7 mouse cellular contexts compared by ENCODE assay signal in genomic region chr11:84818085-84818960, GRCm38 (mm10). TPM values are rescaled to one million over a fixed set of nuclear protein-coding genes. Genes with fewer than 3 reads are reported as not detected.
DNase-seq lines count a peak whose midpoint lies in the region; ATAC-seq and TF ChIP-seq lines count a peak whose summit lies in the region.

No protein-coding gene starts in this region.

- H3K9me3 ChIP-seq in intestine, postnatal 0 days (ENCODE audit: control insufficient read depth) = no peaks in the 10 kb centered on the region
- no peaks in the 10 kb centered on the region for H3K9me3 ChIP-seq in limb, embryonic 10.5 days (replicated peaks)
- H3K9me3 ChIP-seq in midbrain, embryonic 12.5 days = no peaks in the 10 kb centered on the region

- peak; percentile 91 for DNase-seq in adrenal gland, adult 2 months
- peak; percentile 86 for DNase-seq in embryo, embryonic 11 days
- DNase-seq in gastrocnemius, postnatal 4 days (ENCODE audit: low spot score in 2 of 2) = peak; percentile 57 to 77
- peak; percentile 73 for DNase-seq in limb, embryonic 10.5 days (ENCODE audit: low spot score)
- peak; percentile 73 for DNase-seq in skeletal muscle tissue, adult 2 months (ENCODE audit: low read depth, low spot score)

- peak overlapping the region; percentile 74 for H3K9ac ChIP-seq in intestine, postnatal 0 days (ENCODE audit: low read depth, low read length)
- peak overlapping the region; percentile 63 for H3K9ac ChIP-seq in midbrain, embryonic 12.5 days (replicated peaks)

- peak overlapping the region; percentile 100 for H3K4me2 ChIP-seq in intestine, postnatal 0 days (replicated peaks; ENCODE audit: low read depth)
- H3K4me2 ChIP-seq in midbrain, embryonic 12.5 days (replicated peaks) = peak overlapping the region; percentile 100

- no peaks in the 10 kb centered on the region for H3K27me3 ChIP-seq in intestine, postnatal 0 days (replicated peaks; ENCODE audit: control insufficient read depth, insufficient read depth, low read length)
- no peaks in the 10 kb centered on the region for H3K27me3 ChIP-seq in limb, embryonic 10.5 days (ENCODE audit: low read depth, poor library complexity, severe bottlenecking)
- H3K27me3 ChIP-seq in midbrain, embryonic 12.5 days = no peaks in the 10 kb centered on the region; the same call in 1 of the 2 replicates

- TF ChIP-seq CTCF in intestine, postnatal 0 days (IDR thresholded peaks at IDR 0.05; ENCODE audit: low read depth) = peak; percentile 86

- ATAC-seq in intestine, postnatal 0 days = peak; percentile 56
- peak; percentile 57 for ATAC-seq in midbrain, embryonic 12.5 days (ENCODE audit: low FRiP score, low read depth)

- H3K4me1 ChIP-seq in intestine, postnatal 0 days (replicated peaks; ENCODE audit: control insufficient read depth, insufficient read depth, low read length) = no peaks in the 10 kb centered on the region
- H3K4me1 ChIP-seq in limb, embryonic 10.5 days = peaks cover 16% of the 10 kb centered on the region
- H3K4me1 ChIP-seq in midbrain, embryonic 12.5 days = peaks cover 10% of the 10 kb centered on the region

- peaks cover 22% of the 10 kb centered on the region for H3K36me3 ChIP-seq in intestine, postnatal 0 days (ENCODE audit: control insufficient read depth, insufficient read depth)
- 0 out of 2 replicates have a peak, but pooled peaks cover 4% of the 10 kb centered on the region for H3K36me3 ChIP-seq in limb, embryonic 10.5 days
- no peaks in the 10 kb centered on the region for H3K36me3 ChIP-seq in midbrain, embryonic 12.5 days

- WGBS in intestine, postnatal 0 days = under 1% methylated on average over 39 of the region's 39 CpGs
- WGBS in limb, embryonic 10.5 days = under 1% methylated on average over 39 of the region's 39 CpGs
- under 1% methylated on average over 39 of the region's 39 CpGs for WGBS in midbrain, embryonic 12.5 days

- H3K27ac ChIP-seq in intestine, postnatal 0 days (ENCODE audit: low read depth, low read length) = peak overlapping the region; percentile 92
- peak overlapping the region; percentile 83 for H3K27ac ChIP-seq in limb, embryonic 10.5 days
- peak overlapping the region; percentile 69; the same call in 1 of the 2 replicates for H3K27ac ChIP-seq in midbrain, embryonic 12.5 days (replicated peaks)

- H3K4me3 ChIP-seq in intestine, postnatal 0 days (ENCODE audit: low read depth, low read length) = peak overlapping the region; percentile 76
- H3K4me3 ChIP-seq in limb, embryonic 10.5 days = peak overlapping the region; percentile 78
- H3K4me3 ChIP-seq in midbrain, embryonic 12.5 days = peak overlapping the region; percentile 73

RNA-seq across cellular contexts. Expression of gene Mrm1, which starts 1.0 kb away (rescaled TPM):
- 10 to 100 TPM; 12.1 to 19.1 TPM for total RNA-seq in adrenal gland, adult 2 months (2021)
- 20.8 and 23.1 TPM in 2 replicates for polyA plus RNA-seq in adrenal gland, adult 2 months (2012; rRNA removed)
- 1 to 10 TPM; 6.5 to 6.7 TPM for total RNA-seq in gastrocnemius, postnatal 4 days (2021)
- polyA plus RNA-seq in intestine, postnatal 0 days (2015; fragmentation: Nextera tagmentation; extraction: Ambion mirVana) = 7.1 and 8.9 TPM in 2 replicates
- 8.3 and 9.4 TPM in 2 replicates for polyA plus RNA-seq in limb, embryonic 10.5 days (2016; fragmentation: Nextera tagmentation; extraction: Ambion mirVana)
- 11.0 and 11.7 TPM in 2 replicates for polyA plus RNA-seq in midbrain, embryonic 12.5 days (2016; fragmentation: Nextera tagmentation; extraction: Ambion mirVana)

RNA-seq across cellular contexts. Expression of gene Dhrs11, which starts 10.5 kb away (rescaled TPM):
- total RNA-seq in adrenal gland, adult 2 months (2021) = 10 to 100 TPM; 41.6 to 42.4 TPM
- 88.1 and 97.1 TPM in 2 replicates for polyA plus RNA-seq in adrenal gland, adult 2 months (2012; rRNA removed)
- total RNA-seq in gastrocnemius, postnatal 4 days (2021) = 10 to 100 TPM; 13.7 to 16.9 TPM
- 129 and 141 TPM in 2 replicates for polyA plus RNA-seq in intestine, postnatal 0 days (2015; fragmentation: Nextera tagmentation; extraction: Ambion mirVana)
- polyA plus RNA-seq in limb, embryonic 10.5 days (2016; fragmentation: Nextera tagmentation; extraction: Ambion mirVana) = 12.6 and 14.2 TPM in 2 replicates
- polyA plus RNA-seq in midbrain, embryonic 12.5 days (2016; fragmentation: Nextera tagmentation; extraction: Ambion mirVana) = 6.8 and 7.6 TPM in 2 replicates

RNA-seq across cellular contexts. Expression of gene Ggnbp2, which starts 52.3 kb away (rescaled TPM):
- total RNA-seq in adrenal gland, adult 2 months (2021) = 10 to 100 TPM; 67.1 to 87.0 TPM
- polyA plus RNA-seq in adrenal gland, adult 2 months (2012; rRNA removed) = 7.5 and 8.2 TPM in 2 replicates
- total RNA-seq in gastrocnemius, postnatal 4 days (2021) = 10 to 100 TPM; 57.5 to 63.0 TPM
- polyA plus RNA-seq in intestine, postnatal 0 days (2015; fragmentation: Nextera tagmentation; extraction: Ambion mirVana) = 75.0 and 89.9 TPM in 2 replicates
- polyA plus RNA-seq in limb, embryonic 10.5 days (2016; fragmentation: Nextera tagmentation; extraction: Ambion mirVana) = 53.6 and 61.5 TPM in 2 replicates
- 69.2 and 79.1 TPM in 2 replicates for polyA plus RNA-seq in midbrain, embryonic 12.5 days (2016; fragmentation: Nextera tagmentation; extraction: Ambion mirVana)

Comparison
In these comparisons a context has a peak if more than half of its experiments do, and no peak if none do; other contexts are left out.
1. Peak in every context shown above with its lines: DNase-seq, ATAC-seq, H3K4me3 ChIP-seq and H3K27ac ChIP-seq.